Mouse (Mus musculus) cerebellum, adult 11-12 months (tissue): Measurements from ENCODE around the gene Nes.

Experiments
- DNase-seq: peaks from one replicate; pipeline ENCODE4 v3.0.0; 2022

The Nes gene

GRCm38 (mm10) chr3:87983627-87984026 is 12.7 kb downstream of the Nes start:
- DNase-seq, result no peak

- no peak for DNase-seq
Measured at GRCm38 (mm10) chr3:87984094-87984493, 13.2 kb downstream of the Nes start.

GRCm38 (mm10) chr3:87985505-87986320 is 14.8 kb downstream of the Nes start:
- DNase-seq, result no peak

- peak; percentile 79 for DNase-seq
Measured at GRCm38 (mm10) chr3:87986868-87987267, 16.0 kb downstream of the Nes start.

GRCm38 (mm10) chr3:87987633-87988032 is 16.8 kb downstream of the Nes start:
- DNase-seq, result no peak

GRCm38 (mm10) chr3:87988068-87988467 is 17.2 kb downstream of the Nes start:
- no peak for DNase-seq

GRCm38 (mm10) chr3:87989935-87990334 is 19.1 kb downstream of the Nes start:
- DNase-seq, result no peak

GRCm38 (mm10) chr3:87993436-87993835 is 22.6 kb downstream of the Nes start:
- no peak for DNase-seq

- DNase-seq, result no peak
Measured at GRCm38 (mm10) chr3:87995331-87995730, 24.5 kb downstream of the Nes start.

GRCm38 (mm10) chr3:87996401-87996800 is 25.5 kb downstream of the Nes start:
- DNase-seq, result no peak

- DNase-seq, result no peak
Measured at GRCm38 (mm10) chr3:87996971-87997614, 26.2 kb downstream of the Nes start.

GRCm38 (mm10) chr3:87998747-87999146 is 27.9 kb downstream of the Nes start:
- DNase-seq, result peak; percentile 38

GRCm38 (mm10) chr3:87999243-87999895 is 28.5 kb downstream of the Nes start:
- DNase-seq, result no peak

- DNase-seq, result peak; percentile 48
Measured at GRCm38 (mm10) chr3:88000181-88000580, 29.3 kb downstream of the Nes start, which contains the start of gene Bcan. Gene Bcan, minus strand, starts transcription at chr3:88000230.

GRCm38 (mm10) chr3:88000816-88001595 is 30.1 kb downstream of the Nes start:
- DNase-seq, result no peak

GRCm38 (mm10) chr3:88002291-88002976 is 31.6 kb downstream of the Nes start:
- DNase-seq, result no peak

- no peak for DNase-seq
Measured at GRCm38 (mm10) chr3:88005822-88006786, 35.2 kb downstream of the Nes start.

- no peak for DNase-seq
Measured at GRCm38 (mm10) chr3:88010634-88011265, 39.9 kb downstream of the Nes start.

- peak; percentile 94 for DNase-seq
Measured at GRCm38 (mm10) chr3:88022322-88023191, 51.7 kb downstream of the Nes start.
